Mouse (Mus musculus): ENCODE measurements around the gene Gm4131.

DNA sequence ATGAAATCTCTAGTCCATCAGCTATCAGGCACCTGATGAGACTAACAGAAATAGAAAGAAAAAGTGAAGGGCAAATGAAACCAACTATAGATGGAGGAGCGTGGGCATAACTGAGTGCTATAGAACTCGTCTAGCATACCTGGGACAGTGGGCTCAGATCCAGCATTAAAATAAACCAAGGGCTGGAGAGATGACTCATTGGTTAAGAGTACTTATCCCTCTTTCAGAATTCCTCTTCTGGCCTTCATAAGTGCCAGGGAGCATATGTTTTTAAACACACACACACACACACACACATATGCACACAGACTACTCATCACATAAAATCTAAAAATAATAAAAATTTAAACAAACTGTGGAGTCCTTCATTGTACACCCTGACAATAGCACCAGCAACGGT lies 43.2 kb upstream of the Gm4131 start:
- TF ChIP-seq POLR2A (IDR thresholded peaks at IDR 0.05; ENCODE audit: insufficient read length, low read depth): no peak
- TF ChIP-seq USF1 (IDR thresholded peaks at IDR 0.05; ENCODE audit: low read depth): no peak
- no peak for TF ChIP-seq POLR2AphosphoS2 (IDR thresholded peaks at IDR 0.05; ENCODE audit: insufficient read length, low read depth)
- no peak for TF ChIP-seq REST (IDR thresholded peaks at IDR 0.05; ENCODE audit: insufficient read depth, insufficient read length)
- no peak for TF ChIP-seq MAX (IDR thresholded peaks at IDR 0.05; ENCODE audit: low read depth)
- no peak for TF ChIP-seq TCF12 (IDR thresholded peaks at IDR 0.05; ENCODE audit: insufficient read depth, poor library complexity, severe bottlenecking)
- TF ChIP-seq CEBPB (IDR thresholded peaks at IDR 0.05; ENCODE audit: insufficient read depth, poor library complexity, severe bottlenecking): no peak
- TF ChIP-seq E2F4 (IDR thresholded peaks at IDR 0.05; ENCODE audit: insufficient read depth): no peak
- no peak for TF ChIP-seq TCF3 (IDR thresholded peaks at IDR 0.05; ENCODE audit: insufficient read length, low read depth)

Measured in myocyte (in vitro differentiated cells).